Mouse (Mus musculus) midbrain, embryonic 16.5 days (tissue): ENCODE measurements around the gene Lrp10. TPM values are rescaled to one million over a fixed set of nuclear protein-coding genes. Genes with fewer than 3 reads are reported as not detected.

Experiments
- ATAC-seq: fragments of 200-750 bp; cut with Nextera tagmentation; 2 replicates; pipeline ENCODE4 v1.8.0; 2017; ENCODE audit warnings: moderate TSS enrichment
- H3K27ac ChIP-seq: fragments of 300-500 bp; sonication (generic); 2 replicates; pipeline ENCODE4 v1.5.1; 2014; ENCODE audit warnings: mild to moderate bottlenecking, low read length, mixed read lengths
- H3K27me3 ChIP-seq: fragments of 300-500 bp; sonication (generic); 2 replicates; pipeline ENCODE4 v1.6.1; 2014; ENCODE audit warnings: low read depth, low read length, mixed read lengths; ENCODE audit not compliant: control insufficient read depth, insufficient read depth
- H3K36me3 ChIP-seq: fragments of 300-500 bp; sonication (generic); 2 replicates; pipeline ENCODE4 v1.6.1; 2014; ENCODE audit warnings: mild to moderate bottlenecking, low read length, moderate library complexity, mixed read lengths; ENCODE audit not compliant: control insufficient read depth, insufficient read depth
- H3K4me1 ChIP-seq: fragments of 300-500 bp; sonication (generic); 2 replicates; pipeline ENCODE4 v1.6.1; 2014; ENCODE audit warnings: mild to moderate bottlenecking, low read length, mixed read lengths; ENCODE audit not compliant: control insufficient read depth, insufficient read depth
- H3K4me2 ChIP-seq: fragments of 300-500 bp; sonication (generic); 2 replicates; pipeline ENCODE4 v1.6.1; 2014; ENCODE audit warnings: mild to moderate bottlenecking, low read length, mixed read lengths
- H3K4me3 ChIP-seq: fragments of 300-500 bp; sonication (generic); 2 replicates; pipeline ENCODE4 v1.5.1; 2014; ENCODE audit warnings: low read depth, mild to moderate bottlenecking, low read length, moderate library complexity, mixed read lengths
- H3K9ac ChIP-seq: fragments of 300-500 bp; sonication (generic); 2 replicates; pipeline ENCODE4 v1.6.1; 2014; ENCODE audit warnings: low read depth, low read length, mixed read lengths
- H3K9me3 ChIP-seq: fragments of 300-500 bp; sonication (generic); replicated peaks from 2 replicates; pipeline ENCODE4 v1.6.1; 2014; ENCODE audit warnings: mild to moderate bottlenecking, low read length, mixed read lengths; ENCODE audit not compliant: control insufficient read depth, poor library complexity, severe bottlenecking
- WGBS: fragments of 180-500 bp; shearing (Covaris S2); extraction: QIAGEN DNeasy Blood & Tissue Kit; methylation state at CpG from one replicate; pipeline ENCODE4 v1.1.7; 2014; 5-methylcytosine and 5-hydroxymethylcytosine counted together
- polyA plus RNA-seq: library from polyadenylated mRNA; unstranded; fragments of >200 nt; fragmentation: Nextera tagmentation; extraction: Ambion mirVana; gene quantifications from 2 replicates; pipeline ENCODE4 v1.2.1, GENCODE M21; 2015

Gene Lrp10
- polyA plus RNA-seq, 1 experiment from 2014 or later: 26.9 TPM

DNA sequence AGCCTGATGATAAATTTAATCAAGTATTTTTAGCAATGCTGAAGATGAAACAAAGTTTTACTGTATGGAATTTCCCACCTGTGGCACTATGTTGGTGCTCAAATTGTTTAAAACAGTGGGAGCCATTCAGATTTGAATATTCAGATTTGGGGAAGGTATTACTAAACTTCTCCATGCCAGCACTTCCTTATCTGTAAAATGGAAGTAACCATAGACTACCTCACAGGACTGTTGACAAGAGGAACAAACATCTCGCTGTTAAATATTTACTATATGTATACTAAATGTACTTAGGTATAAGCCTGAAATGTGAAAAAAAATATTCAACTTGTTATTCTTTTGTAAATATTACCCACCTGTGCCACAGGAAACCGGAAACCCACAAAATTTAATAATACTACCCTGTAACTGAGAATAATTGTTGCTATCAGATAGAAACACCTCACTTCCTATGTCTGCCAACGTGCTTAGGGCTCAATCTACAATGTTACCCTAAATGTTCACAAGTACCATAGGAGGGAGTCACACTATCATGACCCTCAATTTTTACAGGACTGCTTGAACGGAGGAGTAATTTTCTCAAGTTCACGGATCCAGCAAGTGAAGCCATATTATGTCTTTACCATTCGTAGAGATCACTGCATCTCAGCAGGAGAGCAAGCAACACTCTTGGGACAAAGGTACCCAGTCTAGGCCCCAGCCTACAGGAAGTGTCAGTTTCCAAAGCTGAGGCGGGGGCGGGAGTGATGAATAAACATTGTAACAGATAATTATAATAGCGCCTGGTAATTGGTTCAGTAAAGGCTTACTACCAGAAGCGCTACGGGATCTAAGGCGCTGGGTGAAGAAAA, 604 bp upstream of the Lrp10 start:
- peak; percentile 37 for ATAC-seq
- no peaks in the 10 kb centered on the region for H3K9me3 ChIP-seq
- no peaks in the 10 kb centered on the region for H3K27me3 ChIP-seq
- WGBS: 15% methylated on average over 12 of the region's 12 CpGs
- peak overlapping the region; percentile 92 for H3K4me2 ChIP-seq
- H3K27ac ChIP-seq: peak overlapping the region; percentile 59
- peaks cover 11% of the 10 kb centered on the region for H3K4me1 ChIP-seq
- H3K36me3 ChIP-seq: peaks cover 4% of the 10 kb centered on the region
- H3K4me3 ChIP-seq: peak overlapping the region; percentile 82
- H3K9ac ChIP-seq: peak overlapping the region; percentile 84

- Histone ChIP-seq H3K4me3 (peak overlapping the region; percentile 82), H3K9me3 (no peaks in the 10 kb centered on the region), H3K36me3 (peaks cover 14% of the 10 kb centered on the region), H3K9ac (peak overlapping the region; percentile 84), H3K4me2 (peak overlapping the region; percentile 92), H3K4me1 (peaks cover 11% of the 10 kb centered on the region), H3K27me3 (no peaks in the 10 kb centered on the region), H3K27ac (peak overlapping the region; percentile 59)
- WGBS: under 1% methylated on average over 55 of the region's 57 CpGs
- ATAC-seq: peak; percentile 85
Measured at GRCm38 (mm10) chr14:54464293-54465005, 512 bp downstream of the Lrp10 start.

- Histone ChIP-seq H3K9ac (no peak overlapping the region), H3K27ac (no peak overlapping the region), H3K4me3 (no peak overlapping the region), H3K36me3 (peaks cover 19% of the 10 kb centered on the region), H3K4me2 (no peak overlapping the region), H3K4me1 (peaks cover 5% of the 10 kb centered on the region; the same call in 1 of the 2 replicates), H3K9me3 (no peaks in the 10 kb centered on the region), H3K27me3 (no peaks in the 10 kb centered on the region)
- 89% methylated on average over 2 of the region's 2 CpGs for WGBS
- no peak for ATAC-seq
Measured at GRCm38 (mm10) chr14:54471467-54471866, 7.5 kb downstream of the Lrp10 start.

- H3K27ac ChIP-seq: no peak overlapping the region
- H3K9me3 ChIP-seq: no peaks in the 10 kb centered on the region
- no peak overlapping the region for H3K4me2 ChIP-seq
- WGBS: 70% methylated on average over 5 of the region's 5 CpGs
- ATAC-seq: no peak
- H3K36me3 ChIP-seq: peaks cover 19% of the 10 kb centered on the region
- no peak overlapping the region for H3K9ac ChIP-seq
- H3K27me3 ChIP-seq: no peaks in the 10 kb centered on the region
- no peak overlapping the region for H3K4me3 ChIP-seq
- H3K4me1 ChIP-seq: peaks cover 15% of the 10 kb centered on the region
Measured at GRCm38 (mm10) chr14:54472671-54473070, 8.7 kb downstream of the Lrp10 start.

DNA sequence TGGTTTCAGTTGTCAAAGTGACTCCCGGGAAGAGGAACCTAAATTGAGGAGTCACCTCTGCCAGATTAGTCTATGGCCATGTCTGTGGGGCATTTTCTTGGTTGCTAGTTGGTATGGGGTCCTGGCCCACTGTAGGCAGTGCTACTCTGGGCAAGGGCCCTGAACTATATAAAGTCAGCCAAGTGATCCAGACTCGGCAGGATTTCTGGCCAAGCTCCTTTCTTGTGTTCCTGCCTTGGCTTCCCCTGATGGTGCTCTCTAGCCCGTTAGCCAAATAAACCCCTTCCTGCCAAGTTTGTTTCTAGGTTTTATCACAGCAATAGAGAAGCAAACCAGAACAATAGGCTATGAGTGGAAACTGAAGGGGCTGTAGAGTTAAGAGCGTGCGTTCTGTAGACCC, 10.8 kb downstream of the Lrp10 start:
- peaks cover 3% of the 10 kb centered on the region; the same call in 1 of the 2 replicates for H3K36me3 ChIP-seq
- no peak overlapping the region for H3K4me3 ChIP-seq
- no peak for ATAC-seq
- peaks cover 3% of the 10 kb centered on the region; the same call in 1 of the 2 replicates for H3K27me3 ChIP-seq
- H3K9ac ChIP-seq: no peak overlapping the region
- H3K27ac ChIP-seq: no peak overlapping the region
- H3K9me3 ChIP-seq: no peaks in the 10 kb centered on the region
- WGBS: 83% methylated on average over 5 of the region's 5 CpGs
- H3K4me2 ChIP-seq: no peak overlapping the region
- H3K4me1 ChIP-seq: peaks cover 23% of the 10 kb centered on the region

GRCm38 (mm10) chr14:54475941-54476844, 12.3 kb downstream of the Lrp10 start, which contains the start of gene Rem2:
Gene Rem2 (plus strand): TSS chr14:54476100.
- WGBS: under 1% methylated on average over 23 of the region's 23 CpGs
- peaks cover 23% of the 10 kb centered on the region for H3K4me1 ChIP-seq
- peaks cover 3% of the 10 kb centered on the region; the same call in 1 of the 2 replicates for H3K27me3 ChIP-seq
- H3K9me3 ChIP-seq: no peaks in the 10 kb centered on the region
- peak within 1 kb of the TSS; percentile 84 for H3K27ac ChIP-seq
- peak within 1 kb of the TSS; percentile 82 for H3K4me2 ChIP-seq
- peak within 1 kb of the TSS; percentile 67 for H3K4me3 ChIP-seq
- no peaks in the 10 kb centered on the region for H3K36me3 ChIP-seq
- peak within 1 kb of the TSS; percentile 84 for H3K9ac ChIP-seq
- ATAC-seq: peak; percentile 90

- Histone ChIP-seq H3K4me2 (peak overlapping the region; percentile 82), H3K36me3 (no peaks in the 10 kb centered on the region), H3K9me3 (no peaks in the 10 kb centered on the region), H3K27me3 (peaks cover 3% of the 10 kb centered on the region; the same call in 1 of the 2 replicates), H3K4me3 (peak overlapping the region; percentile 67), H3K9ac (peak overlapping the region; percentile 84; the same call in 1 of the 2 replicates), H3K4me1 (peaks cover 23% of the 10 kb centered on the region), H3K27ac (no peak overlapping the region)
- 64% methylated on average over 15 of the region's 15 CpGs for WGBS
- 0 out of 2 replicates have a peak, but pooled peaks have one; percentile 34 for ATAC-seq
Measured at GRCm38 (mm10) chr14:54477172-54477909, 13.4 kb downstream of the Lrp10 start.

- no peaks in the 10 kb centered on the region for H3K36me3 ChIP-seq
- H3K9me3 ChIP-seq: no peaks in the 10 kb centered on the region
- H3K4me2 ChIP-seq: peak overlapping the region; percentile 50
- 5% methylated on average over 39 of the region's 40 CpGs for WGBS
- peak overlapping the region; percentile 20 for H3K4me3 ChIP-seq
- no peak overlapping the region for H3K27ac ChIP-seq
- ATAC-seq: no peak
- H3K4me1 ChIP-seq: peaks cover 23% of the 10 kb centered on the region
- peaks cover 3% of the 10 kb centered on the region; the same call in 1 of the 2 replicates for H3K27me3 ChIP-seq
- H3K9ac ChIP-seq: 0 out of 2 replicates have a peak overlapping the region, but pooled peaks have one; percentile 22
Measured at GRCm38 (mm10) chr14:54479451-54479920, 15.5 kb downstream of the Lrp10 start.
